Mouse (Mus musculus) megakaryocyte progenitor cell, adult 5-6 weeks (primary cell): ENCODE measurements around the gene BC029722. TPM values are rescaled to one million over a fixed set of nuclear protein-coding genes. Genes with fewer than 3 reads are reported as not detected.

Source experiments
- ATAC-seq: replicated peaks from 2 replicates; pipeline ENCODE4 v1.8.0; 2016; ENCODE audit warnings: mild to moderate bottlenecking, moderate TSS enrichment, inconsistent platforms; ENCODE audit not compliant: poor library complexity
- total RNA-seq, 2 experiments: library from RNA; stranded (forward) in 1 of 2; stranded (reverse) in 1 of 2; fragments of 157-497, 149-512 nt in 1 of 2; fragments of 200-1000 nt in 1 of 2; gene quantifications; 2 replicates each; pipeline versions ENCODE4 v1.2.3 to v1.2.4; 2015 to 2017

Gene BC029722
- total RNA-seq, 2 experiments from 2014 or later = 13.2 TPM

GRCm38 (mm10) chr2:155819449-155820251 is 424 bp upstream of the BC029722 start:
- peak; percentile 35 for ATAC-seq

GRCm38 (mm10) chr2:155818596-155819391 is 432 bp downstream of the BC029722 start:
- peak; percentile 95 for ATAC-seq

- ATAC-seq = no peak
Observed at GRCm38 (mm10) chr2:155817301-155818245, 1.7 kb downstream of the BC029722 start.

- ATAC-seq = no peak
Observed at GRCm38 (mm10) chr2:155816179-155816578, 3.0 kb downstream of the BC029722 start.

DNA sequence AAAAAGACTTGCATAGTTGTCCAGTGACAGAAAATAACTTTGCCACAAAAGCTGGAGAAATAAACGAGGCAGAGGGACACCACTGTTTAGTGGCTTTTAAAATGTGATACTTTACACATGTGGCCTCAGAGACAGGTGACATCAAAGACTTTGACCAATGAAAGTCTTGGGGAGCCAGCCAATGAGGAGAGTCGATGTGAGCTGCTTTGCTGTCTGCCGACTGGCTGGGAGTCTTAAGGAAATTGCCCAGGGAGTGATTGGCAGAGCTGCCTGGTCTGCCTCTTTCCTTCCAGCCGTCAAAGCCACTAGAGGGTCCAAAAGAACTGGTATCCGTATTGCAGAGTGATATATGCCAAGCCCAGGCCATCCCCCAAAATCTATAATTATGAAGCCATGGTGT is 4.4 kb downstream of the BC029722 start:
- ATAC-seq = no peak

DNA sequence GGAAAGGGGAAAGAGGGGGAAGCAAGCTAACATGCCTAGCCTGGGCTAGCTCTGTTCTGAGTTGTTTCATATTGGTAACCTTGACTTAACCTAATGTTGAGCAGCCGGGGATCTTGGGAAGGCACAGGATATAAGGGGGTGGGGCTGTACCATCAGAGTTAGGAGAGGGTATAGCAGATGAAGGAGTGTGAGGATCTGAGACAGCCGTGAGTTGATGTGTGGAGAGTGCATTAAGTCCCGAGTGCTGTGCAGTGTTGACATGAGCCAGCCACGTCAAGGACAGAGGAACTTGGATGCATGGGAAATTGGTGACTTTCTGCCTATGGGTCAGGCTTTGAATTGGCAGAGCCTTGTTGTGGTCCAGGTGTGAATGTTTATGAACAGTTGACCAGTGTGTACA is 6.6 kb downstream of the BC029722 start:
- no peak for ATAC-seq

GRCm38 (mm10) chr2:155811821-155812396 is 7.3 kb downstream of the BC029722 start:
- peak; percentile 94 for ATAC-seq

DNA sequence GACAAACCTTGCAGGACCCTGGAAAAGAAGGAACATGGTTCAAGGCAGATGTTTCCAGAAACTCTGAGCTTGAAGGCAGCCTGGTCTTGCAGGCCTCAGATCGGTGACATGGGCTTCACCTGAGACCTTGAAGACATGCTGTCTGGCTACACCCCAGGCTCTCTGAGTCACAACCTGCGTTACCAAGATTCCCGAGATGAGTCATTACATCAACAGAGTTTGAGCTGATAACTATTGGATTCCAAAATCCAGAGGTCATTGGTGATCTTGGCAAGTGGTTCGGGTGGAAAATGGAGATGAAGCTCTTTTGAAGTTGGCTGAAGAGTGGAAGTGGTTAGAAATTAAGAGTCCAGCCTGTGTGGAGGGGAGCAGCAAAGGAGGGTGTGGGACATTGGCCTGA is 9.6 kb downstream of the BC029722 start:
- ATAC-seq = no peak

DNA sequence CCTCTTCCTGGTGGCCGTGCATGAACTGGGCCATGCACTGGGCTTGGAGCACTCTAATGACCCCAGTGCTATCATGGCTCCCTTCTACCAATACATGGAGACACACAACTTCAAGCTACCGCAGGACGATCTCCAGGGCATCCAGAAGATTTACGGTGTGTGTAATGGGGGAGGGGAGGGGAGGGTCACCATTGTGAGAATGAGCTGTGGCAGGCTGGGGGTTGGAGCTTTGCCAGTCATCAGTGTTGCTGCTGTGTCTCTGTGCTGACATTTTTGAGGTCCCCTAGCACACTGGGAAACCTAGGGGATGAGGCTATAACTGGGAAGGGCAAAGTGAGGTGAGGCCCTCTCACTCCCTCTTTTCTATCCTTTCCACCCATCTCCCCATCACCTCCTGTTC is 11.8 kb downstream of the BC029722 start:
- no peak for ATAC-seq

DNA sequence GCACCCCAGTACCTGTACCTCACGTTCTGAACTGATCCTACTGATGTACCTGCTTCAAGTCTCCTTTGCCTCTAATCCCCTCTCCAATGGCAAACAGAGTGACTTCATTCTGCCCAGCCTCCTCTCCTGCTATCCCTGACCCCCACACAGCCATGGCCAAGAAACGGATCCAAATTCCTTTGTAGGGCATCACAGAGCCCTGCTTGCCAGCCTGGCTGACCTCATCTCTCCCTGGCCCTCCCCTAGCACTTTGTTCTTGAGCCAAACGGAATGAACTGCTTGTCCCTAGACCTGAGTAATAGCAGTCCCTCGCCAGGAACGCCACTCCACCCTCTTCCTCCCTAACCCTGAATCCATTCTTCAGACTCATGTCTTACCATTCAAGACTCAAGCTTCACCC is 12.7 kb downstream of the BC029722 start:
- no peak for ATAC-seq

DNA sequence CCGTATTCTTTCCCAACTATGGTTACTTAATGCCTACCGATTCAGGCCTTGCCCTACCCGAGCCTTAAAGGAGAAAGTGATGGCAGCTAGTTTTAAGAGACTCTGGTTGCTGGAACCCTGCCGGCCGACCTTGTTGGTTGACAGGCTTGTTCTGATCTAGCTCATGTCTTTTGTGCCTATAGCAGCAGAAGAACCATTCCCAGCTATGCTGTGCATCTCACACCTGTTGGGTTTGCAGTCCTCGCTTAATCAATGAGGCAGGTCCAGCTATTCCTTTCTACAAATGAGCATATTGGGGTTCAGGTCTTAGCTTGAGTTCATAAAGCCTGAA is 13.3 kb downstream of the BC029722 start:
- ATAC-seq = no peak

- no peak for ATAC-seq
Observed at GRCm38 (mm10) chr2:155805231-155805924, 13.8 kb downstream of the BC029722 start.

DNA sequence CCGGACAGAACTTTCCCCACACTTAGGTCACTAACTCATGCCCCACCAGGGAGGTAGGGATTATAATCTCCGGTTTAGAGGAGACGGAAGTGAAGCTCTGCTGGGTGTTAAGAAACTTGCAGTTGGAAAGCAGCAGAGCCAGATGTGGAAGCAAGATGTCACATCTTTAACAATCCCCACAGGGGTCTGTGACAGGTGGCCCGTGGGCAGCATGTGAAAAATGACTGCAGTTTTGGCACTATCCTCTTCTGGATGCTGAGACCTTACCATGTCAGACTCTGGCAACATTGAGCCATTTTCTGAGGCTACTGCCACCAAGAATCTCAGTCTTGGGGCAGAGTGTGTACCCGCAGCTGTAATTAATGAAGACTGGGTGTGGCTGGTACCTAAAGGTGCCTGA is 15.2 kb downstream of the BC029722 start:
- no peak for ATAC-seq

DNA sequence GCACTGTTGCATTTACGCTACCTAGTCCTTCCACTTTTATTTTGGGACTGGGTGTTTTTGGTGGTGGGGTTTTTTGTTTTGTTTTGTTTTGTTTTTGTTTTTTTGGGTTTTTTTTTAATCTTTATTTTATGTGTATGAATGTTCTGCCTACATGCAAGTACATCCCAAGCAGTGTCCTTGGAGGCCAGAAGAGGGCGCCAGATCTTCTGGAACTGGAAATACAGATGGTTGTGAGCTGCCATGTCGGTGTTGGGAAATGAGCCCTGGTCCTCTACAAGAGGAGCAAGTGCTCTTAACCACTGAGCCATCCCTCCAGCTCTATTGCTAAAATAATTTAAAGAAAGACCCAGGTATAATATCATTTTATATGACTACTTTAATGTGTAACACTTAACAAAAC is 16.5 kb downstream of the BC029722 start:
- ATAC-seq = 0 out of 2 replicates have a peak, but pooled peaks have one; percentile 44

- ATAC-seq = no peak
Observed at GRCm38 (mm10) chr2:155798613-155799012, 20.6 kb downstream of the BC029722 start.

DNA sequence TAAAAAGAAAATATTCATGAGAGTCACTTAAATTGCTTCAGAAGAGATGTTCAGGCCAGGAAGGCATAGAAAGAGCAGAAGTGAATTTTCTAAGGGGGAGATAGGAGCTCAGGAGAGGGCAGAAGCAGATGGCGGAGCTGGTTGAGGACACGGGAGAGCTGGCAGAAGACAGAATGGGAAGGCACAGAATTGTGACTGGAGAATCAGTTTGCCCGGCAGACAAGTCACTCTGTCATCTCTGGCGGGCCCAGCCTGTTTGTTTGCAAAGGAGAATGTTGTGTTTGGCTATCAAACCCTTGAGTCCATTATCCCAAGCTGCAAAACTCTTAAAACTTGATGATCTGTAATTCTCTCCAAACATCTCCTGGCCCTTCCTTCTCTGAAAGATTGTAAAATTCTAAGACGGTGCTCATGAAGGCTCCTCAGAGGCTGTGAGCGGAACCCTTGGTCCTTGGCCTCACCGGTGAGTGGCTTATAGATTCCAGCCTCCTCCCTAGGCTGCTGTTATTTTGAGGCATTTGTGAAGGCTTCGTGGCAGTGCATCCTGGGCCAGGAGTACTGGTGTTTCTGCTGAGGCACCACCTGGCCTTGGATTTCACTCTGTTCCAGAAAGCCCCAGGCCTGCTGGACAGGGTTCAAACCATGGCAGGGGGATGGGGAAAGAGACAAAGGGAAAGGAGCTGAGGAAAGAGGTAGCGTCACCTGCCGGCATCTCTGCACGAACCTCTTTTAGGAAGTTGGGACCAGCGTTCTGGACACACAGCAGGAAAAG is 24.4 kb downstream of the BC029722 start:
- ATAC-seq = no peak

- ATAC-seq = no peak
Observed at GRCm38 (mm10) chr2:155792899-155793298, 26.3 kb downstream of the BC029722 start.

GRCm38 (mm10) chr2:155787949-155788931 is 31.0 kb downstream of the BC029722 start:
- ATAC-seq = no peak
